Mouse (Mus musculus) CD4-positive, CD25-positive, alpha-beta regulatory T cell, adult 4 months (primary cell): Measurements from ENCODE around the gene Gm12886. TPM values are rescaled to one million over a fixed set of nuclear protein-coding genes. Genes with fewer than 3 reads are reported as not detected.

ENCODE experiments used
- ATAC-seq: one replicate; pipeline ENCODE4 v1.8.0; 2017
- polyA plus RNA-seq, 2 experiments: library from polyadenylated mRNA; unstranded; fragments of 100-300 nt; shearing (Covaris generic); gene quantifications; one replicate each; pipeline ENCODE4 v1.2.1; 2017

The Gm12886 gene
- not detected for polyA plus RNA-seq

GRCm38 (mm10) chr4:121422999-121423398 is at the start of gene Gm12886:
Gm12886 (minus strand) TSS chr4:121423099.
- ATAC-seq: no peak

Other genes starting within 250 kb of the Gm12886 start
- gene Rlf, start 208.0 kb downstream of the Gm12886 start, polyA plus RNA-seq: 10 to 100 TPM; 14.1 to 22.1 TPM
- gene Gm12888, start 98.2 kb downstream of the Gm12886 start, polyA plus RNA-seq: not detected
- not detected for gene Gm12887, start 199.0 kb upstream of the Gm12886 start, polyA plus RNA-seq